Comparison of ENCODE assay signal across 33 mouse cellular contexts in the genomic region with DNA sequence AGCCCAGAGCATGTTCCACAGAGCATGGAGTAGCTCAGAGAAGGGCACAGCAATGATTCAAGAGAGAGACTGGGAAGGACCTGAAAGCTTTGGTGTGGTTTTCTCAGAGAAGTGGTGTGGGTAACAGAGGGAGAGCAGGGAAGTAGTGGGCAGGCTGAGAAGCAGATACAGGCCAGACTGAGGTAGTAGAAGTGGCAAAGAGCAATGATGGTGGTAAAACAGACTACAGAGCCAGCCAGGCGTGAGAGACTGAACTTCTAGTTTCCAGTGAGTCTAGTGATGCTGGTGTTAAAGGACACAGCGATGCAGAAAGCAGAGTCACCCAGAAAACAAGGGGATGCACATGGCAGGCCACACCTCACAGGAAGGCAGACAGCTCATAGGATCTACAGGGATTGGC. TPM values are rescaled to one million over a fixed set of nuclear protein-coding genes. Genes with fewer than 3 reads are reported as not detected.
DNase-seq lines count a peak whose midpoint lies in the region; ATAC-seq lines count a peak whose summit lies in the region.
"Had no signal": no experiment of that assay in that cellular context is flagged by ENCODE, and none has a peak within 500 bp of the region (broad histone marks: within the 10 kb centered on the region; RNA-seq: fewer than 3 reads in every experiment).

No protein-coding gene starts in this region.

- no peak for DNase-seq in kidney, adult 8-10 months
- peak; percentile 33 for DNase-seq in CD4-positive helper T cell, adult 2 months (ENCODE audit: low read depth, low spot score)
- DNase-seq in right cerebral cortex, postnatal 36 days (ENCODE audit: low spot score in 2 of 2), result no peak
- DNase-seq in embryo, embryonic 11 days, result no peak
- DNase-seq in thymus, adult 18-20 months, result no peak
- DNase-seq: adrenal gland, postnatal 10 days; kidney, adult 2 months; kidney, postnatal 10 days; layer of hippocampus, postnatal 36 days; liver, embryonic 13.5 days; lung, adult 18-20 months; lung, postnatal 4 days; right cerebral cortex, adult 18-20 months; thymus, postnatal 25 days had no signal

- H3K27ac ChIP-seq in kidney, embryonic 16.5 days (ENCODE audit: low read length), result 0 out of 2 replicates have a peak overlapping the region, but pooled peaks have one; percentile 10
- H3K27ac ChIP-seq: embryonic facial prominence, embryonic 10.5 days; embryonic facial prominence, embryonic 15.5 days; forebrain, embryonic 12.5 days; heart, embryonic 10.5 days; heart, embryonic 15.5 days; intestine, embryonic 15.5 days; limb, embryonic 10.5 days; limb, embryonic 15.5 days; liver, embryonic 13.5 days; midbrain, embryonic 12.5 days; neural tube, embryonic 13.5 days had no signal

- H3K4me3 ChIP-seq in kidney, embryonic 16.5 days (ENCODE audit: low read length), result no peak overlapping the region
- H3K4me3 ChIP-seq: embryonic facial prominence, embryonic 10.5 days; embryonic facial prominence, embryonic 15.5 days; forebrain, embryonic 12.5 days; heart, embryonic 10.5 days; heart, embryonic 15.5 days; intestine, embryonic 15.5 days; limb, embryonic 10.5 days; limb, embryonic 15.5 days; liver, embryonic 13.5 days; megakaryocyte, embryonic 14.5 days; midbrain, embryonic 12.5 days; myocyte; neural tube, embryonic 13.5 days had no signal

- 77% methylated on average over 2 of the region's 2 CpGs for WGBS in kidney, embryonic 16.5 days

- H3K27me3 ChIP-seq in kidney, embryonic 16.5 days (ENCODE audit: insufficient read depth, low read length), result no peaks in the 10 kb centered on the region
- H3K27me3 ChIP-seq: embryonic facial prominence, embryonic 15.5 days; forebrain, embryonic 12.5 days; heart, embryonic 15.5 days; intestine, embryonic 15.5 days; limb, embryonic 15.5 days; liver, embryonic 13.5 days; midbrain, embryonic 12.5 days; neural tube, embryonic 13.5 days; Patski had no signal

- peaks cover 8% of the 10 kb centered on the region for H3K9me3 ChIP-seq in kidney, embryonic 16.5 days (ENCODE audit: low read length)
- H3K9me3 ChIP-seq: embryonic facial prominence, embryonic 15.5 days; heart, embryonic 15.5 days; intestine, embryonic 15.5 days; limb, embryonic 15.5 days; midbrain, embryonic 12.5 days had no signal

- H3K4me2 ChIP-seq in kidney, embryonic 16.5 days (replicated peaks; ENCODE audit: low read depth, low read length), result no peak overlapping the region
- H3K4me2 ChIP-seq: embryonic facial prominence, embryonic 15.5 days; forebrain, embryonic 12.5 days; heart, embryonic 15.5 days; intestine, embryonic 15.5 days; limb, embryonic 15.5 days; liver, embryonic 13.5 days; midbrain, embryonic 12.5 days; neural tube, embryonic 13.5 days had no signal

- H3K36me3 ChIP-seq in kidney, embryonic 16.5 days (ENCODE audit: insufficient read depth, low read length), result peaks cover 3% of the 10 kb centered on the region; the same call in 1 of the 2 replicates
- H3K36me3 ChIP-seq: embryonic facial prominence, embryonic 10.5 days; embryonic facial prominence, embryonic 15.5 days; forebrain, embryonic 12.5 days; G1E; heart, embryonic 15.5 days; intestine, embryonic 15.5 days; limb, embryonic 10.5 days; limb, embryonic 15.5 days; liver, embryonic 13.5 days; midbrain, embryonic 12.5 days; neural tube, embryonic 13.5 days had no signal

- no peak for ATAC-seq in kidney, embryonic 16.5 days (ENCODE audit: low FRiP score, low TSS enrichment)
- ATAC-seq in neutrophil, adult 5-6 weeks (ENCODE audit: extremely low read depth, insufficient number of reproducible peaks, low FRiP score, poor library complexity, severe bottlenecking), result peak; percentile 54
- ATAC-seq: forebrain, postnatal 0 days; hindbrain, embryonic 16.5 days; intestine, embryonic 15.5 days; lung, postnatal 0 days; Patski had no signal

- H3K9ac ChIP-seq in kidney, embryonic 16.5 days (replicated peaks; ENCODE audit: low read length), result no peak overlapping the region
- H3K9ac ChIP-seq: embryonic facial prominence, embryonic 15.5 days; forebrain, embryonic 12.5 days; forebrain, postnatal 0 days; heart, embryonic 15.5 days; intestine, embryonic 15.5 days; limb, embryonic 15.5 days; liver, embryonic 13.5 days; midbrain, embryonic 12.5 days; neural tube, embryonic 13.5 days had no signal

- H3K4me1 ChIP-seq in kidney, embryonic 16.5 days (ENCODE audit: insufficient read depth, low read length), result peaks cover 8% of the 10 kb centered on the region; the same call in 1 of the 2 replicates
- H3K4me1 ChIP-seq: heart, embryonic 15.5 days; limb, embryonic 10.5 days; liver, embryonic 13.5 days had no signal

RNA-seq across cellular contexts. Expression of a gene that starts 49.4 kb away (rescaled TPM):
- 52.5 and 60.2 TPM in 2 replicates for polyA plus RNA-seq in kidney, embryonic 16.5 days (2015; fragmentation: Nextera tagmentation; extraction: Ambion mirVana)
- 39.3 and 42.2 TPM in 2 replicates for total RNA-seq in neutrophil, adult 5-6 weeks (2017)
